Mouse (Mus musculus) hindbrain, postnatal 0 days (tissue): ENCODE measurements around the gene Exosc7. TPM values are rescaled to one million over a fixed set of nuclear protein-coding genes. Genes with fewer than 3 reads are reported as not detected.

ENCODE experiments used
- ATAC-seq: fragments of 200-750 bp; cut with Nextera tagmentation; 2 replicates; pipeline ENCODE4 v1.8.0; 2017; ENCODE audit warnings: mild to moderate bottlenecking, moderate TSS enrichment, moderate library complexity
- DNase-seq: peaks from one replicate; pipeline ENCODE4 v3.0.0-alpha.2; 2015; ENCODE audit warnings: low spot score
- H3K27ac ChIP-seq: fragments of 300-500 bp; sonication (generic); 2 replicates; pipeline ENCODE4 v1.5.1; 2014; ENCODE audit warnings: mild to moderate bottlenecking
- H3K27me3 ChIP-seq: fragments of 300-500 bp; sonication (generic); 2 replicates; pipeline ENCODE4 v1.6.1; 2014; ENCODE audit warnings: low read length, mixed read lengths; ENCODE audit not compliant: insufficient read depth
- H3K36me3 ChIP-seq: fragments of 300-500 bp; sonication (generic); 2 replicates; pipeline ENCODE4 v1.6.1; 2014; ENCODE audit warnings: low read length, mixed read lengths; ENCODE audit not compliant: insufficient read depth
- H3K4me1 ChIP-seq: fragments of 300-500 bp; sonication (generic); 2 replicates; pipeline ENCODE4 v1.6.1; 2014; ENCODE audit warnings: antibody characterized with exemption, low read length, mixed read lengths; ENCODE audit not compliant: insufficient read depth
- H3K4me2 ChIP-seq: fragments of 300-500 bp; sonication (generic); 2 replicates; pipeline ENCODE4 v1.6.1; 2014; ENCODE audit warnings: low read depth, mild to moderate bottlenecking, low read length, moderate library complexity, mixed read lengths
- H3K4me3 ChIP-seq: fragments of 300-500 bp; sonication (generic); 2 replicates; pipeline ENCODE4 v1.5.1; 2014; ENCODE audit warnings: low read length
- H3K9ac ChIP-seq: fragments of 300-500 bp; sonication (generic); replicated peaks from 2 replicates; pipeline ENCODE4 v1.6.1; 2014; ENCODE audit warnings: mild to moderate bottlenecking, low read length, moderate library complexity, mixed read lengths
- H3K9me3 ChIP-seq: fragments of 300-500 bp; sonication (generic); 2 replicates; pipeline ENCODE4 v1.6.1; 2016; ENCODE audit warnings: low read length, mixed read lengths
- CTCF ChIP-seq: IDR thresholded peaks from 2 replicates; pipeline ENCODE4 v1.5.1; 2016; ENCODE audit warnings: antibody characterized with exemption, control low read depth, low read depth
- WGBS: fragments of 180-500 bp; shearing (Covaris S2); extraction: QIAGEN DNeasy Blood & Tissue Kit; methylation state at CpG from one replicate; pipeline ENCODE4 v1.1.7; 2014; 5-methylcytosine and 5-hydroxymethylcytosine counted together
- polyA plus RNA-seq: library from polyadenylated mRNA; unstranded; fragments of >200 nt; fragmentation: Nextera tagmentation; extraction: Ambion mirVana; gene quantifications from 2 replicates; pipeline ENCODE4 v1.2.1, GENCODE M21; 2015
- total RNA-seq: library from RNA; depleted of rRNA; stranded (reverse); fragments of >200 nt; gene quantifications from 2 replicates; pipeline ENCODE4 v1.2.3, GENCODE M21; 2014; rRNA removed

Gene Exosc7
- total and polyA plus RNA-seq, 2 experiments from 2014 or later, result 31.3 to 57.5 TPM

- H3K4me3 ChIP-seq, result no peak overlapping the region
- TF ChIP-seq CTCF, result no peak
- no peaks in the 10 kb centered on the region for H3K4me1 ChIP-seq
- no peak overlapping the region for H3K27ac ChIP-seq
- H3K27me3 ChIP-seq, result no peaks in the 10 kb centered on the region
- H3K9me3 ChIP-seq, result no peaks in the 10 kb centered on the region
- no peak overlapping the region for H3K9ac ChIP-seq
- no peaks in the 10 kb centered on the region for H3K36me3 ChIP-seq
- no peak for ATAC-seq
- DNase-seq, result no peak
- no peak overlapping the region for H3K4me2 ChIP-seq
- 64% methylated on average over 8 of the region's 8 CpGs for WGBS
Observed at GRCm38 (mm10) chr9:123183226-123183625, 70.2 kb downstream of the Exosc7 start.

- DNase-seq (no peak), ATAC-seq (no peak)
- Histone ChIP-seq H3K9ac (no peak overlapping the region), H3K36me3 (no peaks in the 10 kb centered on the region), H3K4me1 (no peaks in the 10 kb centered on the region), H3K27me3 (no peaks in the 10 kb centered on the region), H3K9me3 (no peaks in the 10 kb centered on the region), H3K27ac (no peak overlapping the region), H3K4me3 (no peak overlapping the region), H3K4me2 (no peak overlapping the region)
- no peak for TF ChIP-seq CTCF
- 44% methylated on average over 2 of the region's 2 CpGs for WGBS
Observed at GRCm38 (mm10) chr9:123185546-123185945, 72.5 kb downstream of the Exosc7 start.

Other genes starting within 250 kb of the Exosc7 start
- gene Zfp445, start 247.2 kb upstream of the Exosc7 start, total RNA-seq, result 138 and 155 TPM in 2 replicates
- gene Zfp445, start 247.2 kb upstream of the Exosc7 start, polyA plus RNA-seq, result 63.3 and 68.1 TPM in 2 replicates
- gene Zkscan7, start 227.5 kb upstream of the Exosc7 start, total RNA-seq, result 4.5 and 6.3 TPM in 2 replicates
- 1.3 and 1.9 TPM in 2 replicates for gene Zkscan7, start 227.5 kb upstream of the Exosc7 start, polyA plus RNA-seq
- gene Zfp105, start 190.1 kb upstream of the Exosc7 start, total RNA-seq, result 3.6 and 9.2 TPM in 2 replicates
- 8.1 and 8.9 TPM in 2 replicates for gene Zfp105, start 190.1 kb upstream of the Exosc7 start, polyA plus RNA-seq
- gene 1110059G10Rik, start 162.2 kb upstream of the Exosc7 start, total RNA-seq, result 7.9 and 13.4 TPM in 2 replicates
- 35.0 and 35.7 TPM in 2 replicates for gene 1110059G10Rik, start 162.2 kb upstream of the Exosc7 start, polyA plus RNA-seq
- 26.6 and 30.0 TPM in 2 replicates for gene Kif15, start 162.2 kb upstream of the Exosc7 start, total RNA-seq
- 13.5 and 13.8 TPM in 2 replicates for gene Kif15, start 162.2 kb upstream of the Exosc7 start, polyA plus RNA-seq
- 18.5 and 19.9 TPM in 2 replicates for gene Tmem42, start 91.9 kb upstream of the Exosc7 start, total RNA-seq
- gene Tmem42, start 91.9 kb upstream of the Exosc7 start, polyA plus RNA-seq, result 30.6 and 31.5 TPM in 2 replicates
- gene Tgm4, start 78.5 kb upstream of the Exosc7 start, total RNA-seq, result 0.10 TPM in 1 of 2 replicates, not detected in the other
- 0.42 and 0.45 TPM in 2 replicates for gene Tgm4, start 78.5 kb upstream of the Exosc7 start, polyA plus RNA-seq
- gene Zdhhc3, start within 50 bp of the Exosc7 start, total RNA-seq, result 82.9 and 91.6 TPM in 2 replicates
- 81.8 and 83.4 TPM in 2 replicates for gene Zdhhc3, start within 50 bp of the Exosc7 start, polyA plus RNA-seq
- gene Clec3b, start 37.7 kb downstream of the Exosc7 start, total RNA-seq, result 3.8 and 5.8 TPM in 2 replicates
- 5.6 and 6.9 TPM in 2 replicates for gene Clec3b, start 37.7 kb downstream of the Exosc7 start, polyA plus RNA-seq
- 0.26 and 0.29 TPM in 2 replicates for gene Cdcp1, start 102.8 kb downstream of the Exosc7 start, total RNA-seq
- gene Cdcp1, start 102.8 kb downstream of the Exosc7 start, polyA plus RNA-seq, result 0.14 and 0.38 TPM in 2 replicates
- 153 and 182 TPM in 2 replicates for gene Tmem158, start 147.5 kb downstream of the Exosc7 start, total RNA-seq
- 46.1 and 51.6 TPM in 2 replicates for gene Tmem158, start 147.5 kb downstream of the Exosc7 start, polyA plus RNA-seq